Mouse (Mus musculus) forebrain, embryonic 11.5 days (tissue): Measurements from ENCODE around the gene Tab2. TPM values are rescaled to one million over a fixed set of nuclear protein-coding genes. Genes with fewer than 3 reads are reported as not detected.

Source experiments
- ATAC-seq: fragments of 200-750 bp; cut with Nextera tagmentation; replicated peaks from 2 replicates; pipeline ENCODE4 v1.8.0; 2017; ENCODE audit warnings: moderate TSS enrichment; ENCODE audit not compliant: low FRiP score
- DNase-seq: peaks from one replicate; pipeline ENCODE4 v3.0.0-alpha.2; 2017; ENCODE audit warnings: low spot score
- H3K27ac ChIP-seq: fragments of 300-500 bp; sonication (generic); 2 replicates; pipeline ENCODE4 v1.5.1; 2014; ENCODE audit warnings: low read depth, low read length
- H3K27me3 ChIP-seq: fragments of 300-500 bp; sonication (generic); 2 replicates; pipeline ENCODE4 v1.6.1; 2014; ENCODE audit warnings: mild to moderate bottlenecking, low read length, mixed read lengths; ENCODE audit not compliant: control insufficient read depth, insufficient read depth
- H3K36me3 ChIP-seq: fragments of 300-500 bp; sonication (generic); 2 replicates; pipeline ENCODE4 v1.6.1; 2014; ENCODE audit warnings: mild to moderate bottlenecking, low read length, moderate library complexity, mixed read lengths; ENCODE audit not compliant: control insufficient read depth, insufficient read depth
- H3K4me1 ChIP-seq: fragments of 300-500 bp; sonication (generic); replicated peaks from 2 replicates; pipeline ENCODE4 v1.6.1; 2014; ENCODE audit warnings: low read length, mixed read lengths; ENCODE audit not compliant: control insufficient read depth, insufficient read depth
- H3K4me2 ChIP-seq: fragments of 300-500 bp; sonication (generic); 2 replicates; pipeline ENCODE4 v1.6.1; 2014; ENCODE audit warnings: low read depth, mild to moderate bottlenecking, low read length, moderate library complexity, mixed read lengths; ENCODE audit not compliant: severe bottlenecking
- H3K4me3 ChIP-seq: fragments of 300-500 bp; sonication (generic); 2 replicates; pipeline ENCODE4 v1.5.1; 2014; ENCODE audit warnings: low read depth, low read length
- H3K9ac ChIP-seq: fragments of 300-500 bp; sonication (generic); 2 replicates; pipeline ENCODE4 v1.6.1; 2014; ENCODE audit warnings: low read length
- H3K9me3 ChIP-seq: fragments of 300-500 bp; sonication (generic); 2 replicates; pipeline ENCODE4 v1.6.1; 2016; ENCODE audit warnings: low read length, mixed read lengths; ENCODE audit not compliant: control insufficient read depth
- WGBS: fragments of 180-500 bp; shearing (Covaris S2); extraction: QIAGEN DNeasy Blood & Tissue Kit; methylation state at CpG from one replicate; pipeline ENCODE4 v1.1.7; 2014; 5-methylcytosine and 5-hydroxymethylcytosine counted together
- polyA plus RNA-seq: library from polyadenylated mRNA; unstranded; fragments of >200 nt; fragmentation: Nextera tagmentation; extraction: Ambion mirVana; gene quantifications from 2 replicates; pipeline ENCODE4 v1.2.1, GENCODE M21; 2014

Tab2 gene
- 24.6 and 24.9 TPM in 2 replicates for polyA plus RNA-seq

DNA sequence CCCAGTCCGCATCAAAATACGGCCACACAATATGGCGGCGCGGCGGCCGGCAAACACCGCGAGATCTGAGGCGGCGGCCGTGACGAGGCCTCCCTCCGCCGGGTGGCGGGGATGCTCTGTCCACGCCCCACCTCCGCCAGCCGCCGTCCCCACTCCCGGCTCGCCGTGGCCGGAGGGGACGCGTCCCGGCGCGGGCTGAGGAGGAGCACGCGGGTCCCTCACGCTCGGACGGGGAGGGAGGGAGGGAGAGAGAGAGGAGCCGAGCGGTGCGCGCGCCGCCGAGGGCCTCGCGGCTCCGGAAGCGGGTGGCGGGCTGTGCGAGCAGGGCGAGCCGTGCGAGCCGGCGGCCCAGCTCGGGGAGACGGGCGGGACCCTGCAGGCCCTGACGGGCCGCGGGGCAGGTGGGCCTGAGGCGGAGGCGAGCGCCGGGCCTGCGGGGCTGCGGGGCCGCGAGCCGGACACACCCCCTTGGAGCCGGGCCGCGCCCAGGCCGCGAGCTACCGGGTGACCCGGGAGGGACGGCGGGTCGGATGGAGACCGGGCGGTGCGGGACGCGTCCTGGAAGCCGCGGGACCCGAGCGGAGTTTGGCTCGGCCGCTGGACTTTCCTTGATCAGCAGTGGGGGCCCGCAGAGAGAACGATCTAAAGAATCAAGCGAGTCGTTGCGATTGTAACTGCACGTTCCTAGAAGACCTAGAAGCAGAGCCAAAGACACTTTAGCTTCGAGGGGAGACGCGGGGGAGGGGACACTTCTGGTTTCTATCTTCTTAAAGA, at the start of gene Tab2:
Tab2 (minus strand) TSS at position 3 of the 774 bp plus-strand sequence.
- H3K9me3 ChIP-seq: no peaks in the 10 kb centered on the region
- H3K4me3 ChIP-seq: peak within 1 kb of the TSS; percentile 99
- ATAC-seq: peak; percentile 96
- WGBS: under 1% methylated on average over 82 of the region's 97 CpGs
- no peaks in the 10 kb centered on the region for H3K27me3 ChIP-seq
- no peaks in the 10 kb centered on the region for H3K4me1 ChIP-seq
- no peaks in the 10 kb centered on the region for H3K36me3 ChIP-seq
- H3K27ac ChIP-seq: peak within 1 kb of the TSS; percentile 98
- peak within 1 kb of the TSS; percentile 96 for H3K9ac ChIP-seq
- peak within 1 kb of the TSS; percentile 74 for H3K4me2 ChIP-seq
- peak; percentile 97 for DNase-seq

DNA sequence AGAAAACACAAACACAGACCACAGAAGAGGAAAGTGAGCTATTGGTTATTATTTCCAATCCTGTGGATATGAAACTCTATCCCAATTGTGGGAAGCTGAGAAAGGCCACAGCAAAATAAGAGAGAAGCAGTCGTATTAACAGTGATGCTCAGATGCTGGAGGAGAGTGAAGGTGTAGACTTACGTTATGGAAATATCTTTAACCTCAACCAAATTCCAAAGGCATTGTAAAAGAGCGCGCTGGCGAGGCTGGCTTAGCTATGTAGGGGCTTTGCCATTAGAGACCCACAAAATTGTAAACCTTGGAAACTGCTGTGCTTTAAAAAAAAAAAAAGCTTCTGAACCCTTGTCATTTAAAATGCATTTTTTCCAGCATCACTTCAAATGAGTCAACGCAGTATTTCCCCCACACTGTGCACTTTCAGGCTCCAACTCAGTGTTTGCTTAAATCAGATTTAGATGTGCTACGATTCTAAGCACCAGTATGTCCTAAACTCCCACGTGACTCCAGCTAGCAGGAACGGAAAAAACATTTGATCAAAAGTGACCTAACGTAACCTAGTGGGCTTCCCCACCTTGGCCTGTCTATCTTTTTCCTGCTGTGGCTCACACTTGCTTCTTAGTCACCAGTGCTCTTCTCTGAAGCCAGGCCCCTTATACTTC, 36.4 kb upstream of the Tab2 start:
- Histone ChIP-seq H3K9ac (no peak overlapping the region), H3K27ac (no peak overlapping the region), H3K27me3 (no peaks in the 10 kb centered on the region), H3K4me2 (no peak overlapping the region), H3K4me1 (no peaks in the 10 kb centered on the region), H3K9me3 (no peaks in the 10 kb centered on the region), H3K4me3 (no peak overlapping the region), H3K36me3 (no peaks in the 10 kb centered on the region)
- DNase-seq (no peak), ATAC-seq (no peak)
- 86% methylated on average over 10 of the region's 10 CpGs for WGBS

DNA sequence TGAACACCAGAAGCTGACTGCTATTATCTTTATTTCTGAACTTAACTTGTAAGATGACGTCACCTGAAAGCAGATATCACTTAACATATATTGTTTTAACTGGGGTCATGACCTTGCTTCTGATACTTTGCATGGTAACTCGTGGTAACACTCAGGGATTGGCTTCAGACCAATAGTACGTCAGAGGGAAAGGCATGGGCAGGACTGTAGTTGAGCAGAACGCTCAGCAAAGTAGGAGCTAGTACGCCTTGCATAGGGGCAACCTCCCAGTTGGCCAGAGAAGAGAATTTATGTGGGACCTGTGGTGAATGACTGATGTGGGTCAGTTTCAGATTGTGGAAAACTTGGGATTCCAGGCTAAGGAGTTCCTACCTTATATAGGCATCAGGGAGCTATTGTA, 35.6 kb upstream of the Tab2 start:
- H3K27ac ChIP-seq: no peak overlapping the region
- DNase-seq (no peak), ATAC-seq (no peak)
- 80% methylated on average over 5 of the region's 5 CpGs for WGBS
- H3K4me3 ChIP-seq: no peak overlapping the region
- no peaks in the 10 kb centered on the region for H3K36me3 ChIP-seq
- H3K9me3 ChIP-seq: no peaks in the 10 kb centered on the region
- no peak overlapping the region for H3K9ac ChIP-seq
- no peaks in the 10 kb centered on the region for H3K27me3 ChIP-seq
- H3K4me2 ChIP-seq: no peak overlapping the region
- no peaks in the 10 kb centered on the region for H3K4me1 ChIP-seq

DNA sequence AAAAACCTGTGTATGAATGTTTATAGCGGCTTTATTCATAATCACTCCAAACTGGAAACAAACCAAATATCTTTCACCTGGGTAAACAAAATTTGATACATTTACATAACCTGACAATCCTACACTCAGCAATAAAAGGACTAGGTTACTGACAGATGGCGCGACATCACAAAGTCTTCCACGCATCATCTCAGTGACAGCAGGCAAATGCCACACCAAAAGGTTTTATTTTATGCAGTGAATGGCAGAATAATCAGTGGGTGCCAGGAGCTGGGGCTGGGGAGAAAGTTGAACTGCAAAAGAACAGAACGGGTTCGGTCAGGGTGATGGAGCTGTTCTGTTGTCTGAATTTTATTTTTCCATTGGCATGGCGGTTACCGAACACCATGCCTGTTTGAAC, 31.5 kb upstream of the Tab2 start:
- Histone ChIP-seq H3K27me3 (no peaks in the 10 kb centered on the region), H3K4me1 (no peaks in the 10 kb centered on the region), H3K27ac (no peak overlapping the region), H3K36me3 (no peaks in the 10 kb centered on the region), H3K4me3 (no peak overlapping the region), H3K4me2 (no peak overlapping the region), H3K9me3 (no peaks in the 10 kb centered on the region), H3K9ac (no peak overlapping the region)
- DNase-seq: no peak
- no peak for ATAC-seq
- 94% methylated on average over 8 of the region's 8 CpGs for WGBS

DNA sequence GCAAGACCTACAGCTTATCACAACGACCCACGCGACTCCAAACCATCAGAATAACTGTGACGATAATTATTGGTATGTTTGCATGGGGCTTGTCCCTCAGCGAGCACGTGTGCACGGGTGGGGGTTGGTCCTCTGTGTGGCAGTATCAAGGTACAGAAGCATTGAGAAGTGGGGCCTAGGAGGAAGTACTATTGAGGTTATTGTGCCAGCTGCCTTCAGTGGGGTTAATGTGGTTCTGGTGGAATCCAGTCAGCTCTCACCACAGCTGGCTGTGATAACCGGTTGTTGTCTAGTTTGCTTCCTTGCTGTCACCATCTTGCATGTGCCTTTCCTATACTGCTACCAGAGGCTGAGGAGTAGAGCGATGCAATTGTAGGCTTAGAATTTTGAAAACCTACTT, 20.4 kb upstream of the Tab2 start:
- no peaks in the 10 kb centered on the region for H3K4me1 ChIP-seq
- H3K9ac ChIP-seq: no peak overlapping the region
- H3K4me3 ChIP-seq: no peak overlapping the region
- no peaks in the 10 kb centered on the region for H3K36me3 ChIP-seq
- H3K4me2 ChIP-seq: no peak overlapping the region
- ATAC-seq (no peak), DNase-seq (no peak)
- 96% methylated on average over 9 of the region's 9 CpGs for WGBS
- H3K27ac ChIP-seq: no peak overlapping the region
- H3K27me3 ChIP-seq: no peaks in the 10 kb centered on the region
- no peaks in the 10 kb centered on the region for H3K9me3 ChIP-seq

DNA sequence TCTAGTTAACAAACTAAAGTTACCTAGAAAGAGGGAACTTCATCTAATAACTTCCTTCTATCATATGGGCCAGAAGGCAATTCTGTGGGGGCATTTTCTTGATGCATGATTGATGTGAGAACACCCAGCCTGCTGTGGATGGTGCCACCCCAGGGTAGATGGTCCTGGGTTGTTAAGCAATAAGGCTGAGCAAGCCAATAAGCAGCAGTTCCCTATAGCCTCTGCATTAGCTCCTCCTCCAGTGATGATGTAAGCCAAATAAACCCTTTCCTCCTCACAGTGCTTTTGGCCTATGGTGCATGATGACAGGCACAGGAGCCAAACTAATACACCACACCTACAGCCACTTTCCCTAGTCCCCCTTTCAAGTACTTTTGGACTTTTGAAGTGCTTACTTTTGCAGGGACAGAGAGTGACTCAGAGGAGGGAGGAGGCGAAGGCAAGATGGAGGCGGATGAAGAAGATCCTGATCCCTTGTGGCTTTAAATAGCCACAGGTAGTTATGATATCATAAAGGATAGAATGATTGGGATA, 12.8 kb upstream of the Tab2 start:
- Histone ChIP-seq H3K27me3 (no peaks in the 10 kb centered on the region), H3K9ac (no peak overlapping the region), H3K4me3 (no peak overlapping the region), H3K4me1 (no peaks in the 10 kb centered on the region), H3K4me2 (no peak overlapping the region), H3K9me3 (no peaks in the 10 kb centered on the region), H3K36me3 (no peaks in the 10 kb centered on the region), H3K27ac (no peak overlapping the region)
- ATAC-seq: no peak
- 99% methylated on average over 2 of the region's 2 CpGs for WGBS
- no peak for DNase-seq

DNA sequence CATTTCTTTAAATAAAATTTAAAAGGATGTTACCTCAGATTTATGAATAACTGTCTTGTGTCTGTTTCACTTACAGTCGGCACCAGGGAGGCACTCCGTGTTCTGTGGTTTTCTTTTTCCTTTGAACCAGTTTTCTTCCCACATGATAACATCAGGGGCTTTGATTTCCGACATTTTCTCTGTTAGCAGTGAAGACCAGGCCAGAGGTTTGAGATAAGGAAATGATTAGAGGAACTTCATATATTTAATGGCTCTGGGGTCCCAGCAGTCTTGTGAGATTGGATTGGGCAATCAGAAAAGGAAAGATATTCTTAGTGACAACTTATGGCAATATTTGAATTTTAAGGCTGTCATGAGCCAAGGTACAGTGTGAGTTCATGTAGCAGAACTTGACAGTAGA, 11.1 kb upstream of the Tab2 start:
- H3K4me3 ChIP-seq: no peak overlapping the region
- H3K27me3 ChIP-seq: no peaks in the 10 kb centered on the region
- ATAC-seq: no peak
- H3K9ac ChIP-seq: no peak overlapping the region
- no peaks in the 10 kb centered on the region for H3K36me3 ChIP-seq
- WGBS: 82% methylated on average over 3 of the region's 3 CpGs
- no peak for DNase-seq
- no peak overlapping the region for H3K4me2 ChIP-seq
- no peaks in the 10 kb centered on the region for H3K4me1 ChIP-seq
- H3K27ac ChIP-seq: no peak overlapping the region
- H3K9me3 ChIP-seq: no peaks in the 10 kb centered on the region

DNA sequence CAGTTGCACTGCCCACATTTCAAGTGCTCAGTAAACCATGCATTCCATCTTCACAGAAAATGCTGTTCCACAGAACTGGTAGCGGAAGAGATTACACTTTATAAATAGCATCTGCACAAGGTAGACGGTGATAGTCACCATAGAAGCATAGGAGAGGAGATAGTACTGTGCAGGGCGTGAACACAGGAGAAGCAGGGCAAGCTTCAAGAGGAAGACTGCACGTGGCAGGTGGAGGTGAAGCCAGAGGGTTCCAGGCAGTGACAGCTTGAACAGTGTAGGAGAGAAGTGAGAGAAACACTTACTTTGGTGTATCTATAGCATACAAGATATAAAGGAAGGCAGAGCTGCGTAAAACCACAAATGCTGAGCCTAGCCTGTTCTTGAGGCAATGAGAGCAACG, 3.0 kb upstream of the Tab2 start:
- no peak for DNase-seq
- H3K9me3 ChIP-seq: no peaks in the 10 kb centered on the region

More for the DNA sequence above, 3.0 kb upstream of the Tab2 start:
- Histone ChIP-seq H3K27me3 (no peaks in the 10 kb centered on the region), H3K4me1 (no peaks in the 10 kb centered on the region), H3K9ac (no peak overlapping the region), H3K27ac (no peak overlapping the region), H3K4me2 (no peak overlapping the region), H3K4me3 (no peak overlapping the region), H3K36me3 (no peaks in the 10 kb centered on the region)
- 82% methylated on average over 6 of the region's 6 CpGs for WGBS
- no peak for ATAC-seq
